ENCODE assay signal across 11 mouse cellular contexts in the genomic region with DNA sequence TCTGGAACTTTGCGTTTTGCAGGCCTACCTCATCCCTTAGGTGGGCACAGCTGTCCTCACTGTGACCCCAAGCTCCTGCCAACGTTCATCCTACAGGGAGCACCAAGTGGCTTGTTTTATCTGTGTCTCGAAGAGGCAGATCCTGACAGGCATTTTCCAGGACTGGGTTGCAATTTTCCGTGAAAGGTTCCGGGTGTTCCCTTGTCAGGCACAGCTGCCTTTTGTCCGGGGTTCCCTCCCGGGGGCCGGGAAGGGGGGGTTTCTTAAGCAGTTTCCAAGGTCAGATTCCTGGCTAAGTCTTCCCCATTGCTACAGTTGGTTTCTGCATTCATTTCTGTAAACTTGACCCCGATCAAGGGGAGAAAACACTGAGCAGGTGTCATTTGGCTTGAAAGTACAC. TPM values are rescaled to one million over a fixed set of nuclear protein-coding genes. Genes with fewer than 3 reads are reported as not detected.
DNase-seq lines count a peak whose midpoint lies in the region; ATAC-seq lines count a peak whose summit lies in the region.
"Had no signal": no experiment of that assay in that cellular context is flagged by ENCODE, and none has a peak within 500 bp of the region (broad histone marks: within the 10 kb centered on the region; RNA-seq: fewer than 3 reads in every experiment).

No protein-coding gene starts in this region.

- peak overlapping the region; percentile 24 for H3K4me2 ChIP-seq in stomach, embryonic 14.5 days (replicated peaks; ENCODE audit: low read depth, low read length)
- H3K4me2 ChIP-seq: embryonic facial prominence, embryonic 15.5 days; liver, embryonic 13.5 days had no signal

- H3K36me3 ChIP-seq in megakaryocyte, embryonic 14.5 days (replicated peaks; ENCODE audit: low read length), result no peaks in the 10 kb centered on the region
- H3K36me3 ChIP-seq in stomach, embryonic 14.5 days (ENCODE audit: control insufficient read depth, insufficient read depth, low read length), result no peaks in the 10 kb centered on the region
- H3K36me3 ChIP-seq: embryonic facial prominence, embryonic 15.5 days; liver, embryonic 13.5 days had no signal

- intact Hi-C loops in heart, postnatal 25 days (cut with DNase I), result loop anchor here (5.0 kb wide), 1 partner anchor 69 kb away; no protein-coding TSS in a partner anchor

- H3K27ac ChIP-seq in stomach, embryonic 14.5 days (ENCODE audit: low read length), result peak overlapping the region; percentile 68; the same call in 1 of the 2 replicates
- H3K27ac ChIP-seq: embryonic facial prominence, embryonic 15.5 days; liver, embryonic 13.5 days had no signal

- H3K9ac ChIP-seq in stomach, embryonic 14.5 days (replicated peaks; ENCODE audit: low read depth, low read length), result no peak overlapping the region
- H3K9ac ChIP-seq: embryonic facial prominence, embryonic 15.5 days; liver, embryonic 13.5 days had no signal

- peaks cover 13% of the 10 kb centered on the region for H3K4me1 ChIP-seq in megakaryocyte, embryonic 14.5 days
- H3K4me1 ChIP-seq in stomach, embryonic 14.5 days (ENCODE audit: control insufficient read depth, insufficient read depth, low read length), result peaks cover 15% of the 10 kb centered on the region
- H3K4me1 ChIP-seq: liver, embryonic 13.5 days had no signal

- peaks cover 37% of the 10 kb centered on the region for H3K27me3 ChIP-seq in megakaryocyte, embryonic 14.5 days (replicated peaks)
- H3K27me3 ChIP-seq in stomach, embryonic 14.5 days (ENCODE audit: control insufficient read depth, insufficient read depth, low read length), result no peaks in the 10 kb centered on the region
- H3K27me3 ChIP-seq: embryonic facial prominence, embryonic 15.5 days; liver, embryonic 13.5 days had no signal

- DNase-seq in heart, adult 11 months, result peak; percentile 93
- DNase-seq in heart, postnatal 25 days (ENCODE audit: low spot score), result no peak
- peak; percentile 46 for DNase-seq in heart, postnatal 4 days
- DNase-seq in embryo, embryonic 10 days (ENCODE audit: low spot score), result no peak
- no peak for DNase-seq in layer of hippocampus, postnatal 36 days
- DNase-seq: liver, embryonic 13.5 days; right cerebral cortex, postnatal 4 days had no signal

- H3K4me3 ChIP-seq in megakaryocyte, embryonic 14.5 days (replicated peaks), result peak overlapping the region; percentile 17
- H3K4me3 ChIP-seq in stomach, embryonic 14.5 days (ENCODE audit: low read depth, low read length), result no peak overlapping the region
- H3K4me3 ChIP-seq: embryonic facial prominence, embryonic 15.5 days; liver, embryonic 13.5 days had no signal

- 23% methylated on average over 9 of the region's 9 CpGs for WGBS in stomach, embryonic 14.5 days

- ATAC-seq in megakaryocyte, adult 5-6 weeks (ENCODE audit: poor library complexity, severe bottlenecking), result no peak
- ATAC-seq in stomach, embryonic 14.5 days (ENCODE audit: insufficient number of reproducible peaks, insufficient read depth, low FRiP score, low read depth), result peak; percentile 44; the same call in 1 of the 2 replicates

- H3K9me3 ChIP-seq in megakaryocyte, embryonic 14.5 days, result peaks cover 17% of the 10 kb centered on the region
- no peaks in the 10 kb centered on the region for H3K9me3 ChIP-seq in stomach, embryonic 14.5 days (ENCODE audit: control insufficient read depth, low read depth, low read length)
- H3K9me3 ChIP-seq: embryonic facial prominence, embryonic 15.5 days; liver, embryonic 13.5 days had no signal

RNA-seq across cellular contexts. Expression of a gene that starts 34.2 kb away (rescaled TPM):
- 100 to 1,000 TPM; 129 to 142 TPM for total RNA-seq in heart, postnatal 25 days (2021)
- 2.6 and 32.9 TPM in 2 replicates for polyA plus RNA-seq in megakaryocyte, embryonic 14.5 days (2012; ENCODE audit: insufficient read depth, low replicate concordance)
- total RNA-seq in megakaryocyte, adult 5-6 weeks (2015), result 253 and 319 TPM in 2 replicates
- total RNA-seq in megakaryocyte, adult 5-6 weeks (2017), result 198 and 242 TPM in 2 replicates
- total RNA-seq in heart, postnatal 4 days (2021), result 100 to 1,000 TPM; 129 to 148 TPM
- 445 and 460 TPM in 2 replicates for polyA plus RNA-seq in stomach, embryonic 14.5 days (2014; fragmentation: Nextera tagmentation; extraction: Ambion mirVana)
- 100 to 1,000 TPM; 140 to 156 TPM for total RNA-seq in layer of hippocampus, postnatal 36 days (2021)

Comparison
In these comparisons a context has a peak if more than half of its experiments do, and no peak if none do; other contexts are left out.
1. DNase-seq: peak in heart, adult 11 months (single experiment) and heart, postnatal 4 days (single experiment); none in heart, postnatal 25 days (single experiment), embryo, embryonic 10 days (single experiment) and layer of hippocampus, postnatal 36 days (0 of 2).